Mouse (Mus musculus): ENCODE measurements at regions not wholly inside any gene's neighbourhood (a gene's known extent, or its start where the extent isn't known, plus 50 kb on each side); places are given as distances from the start of the nearest gene placed in this dataset.
A peak's percentile ranks its signal among the peaks of the same experiment; 100 is the strongest.

DNA sequence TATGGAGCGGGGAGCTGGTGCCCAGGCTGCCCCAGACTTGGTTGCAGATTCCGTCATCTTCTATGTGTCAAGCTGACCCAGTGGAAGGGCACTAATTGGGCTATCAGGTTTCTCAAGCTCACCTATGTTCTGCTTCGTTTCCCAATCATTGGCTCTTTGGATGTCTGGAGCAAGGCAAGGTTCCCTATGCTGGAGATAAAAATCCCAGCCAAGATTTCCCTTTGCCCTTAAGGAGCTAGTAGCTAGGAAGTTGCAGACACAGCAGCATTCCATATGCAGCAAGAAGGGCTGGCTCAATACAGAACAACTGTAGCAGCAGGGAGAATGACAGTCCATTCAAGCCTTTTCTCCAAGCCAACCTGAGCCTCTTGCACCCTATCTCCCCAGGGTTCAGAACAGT is 159.2 kb upstream of the Zfp706 start:
- no peak overlapping the region for H3K4me2 ChIP-seq (ENCODE audit: low read length)
- no peak for ATAC-seq (replicated peaks; ENCODE audit: low FRiP score, low TSS enrichment, low read depth)
- DNase-seq (ENCODE audit: low spot score) = no peak
- 77% methylated on average over 3 of the region's 3 CpGs for WGBS
- no peaks in the 10 kb centered on the region for H3K9me3 ChIP-seq (ENCODE audit: control insufficient read depth, low read length)
- no peaks in the 10 kb centered on the region for H3K4me1 ChIP-seq (replicated peaks; ENCODE audit: control insufficient read depth, insufficient read depth, low read length)
- no peaks in the 10 kb centered on the region for H3K27me3 ChIP-seq (replicated peaks; ENCODE audit: control insufficient read depth, insufficient read depth, low read length)
- H3K4me3 ChIP-seq (ENCODE audit: low read depth, low read length) = no peak overlapping the region
- H3K36me3 ChIP-seq (ENCODE audit: control insufficient read depth, insufficient read depth, low read length) = no peaks in the 10 kb centered on the region
- no peak overlapping the region for H3K9ac ChIP-seq (ENCODE audit: low read length)
- H3K27ac ChIP-seq (ENCODE audit: low read depth) = no peak overlapping the region

DNA sequence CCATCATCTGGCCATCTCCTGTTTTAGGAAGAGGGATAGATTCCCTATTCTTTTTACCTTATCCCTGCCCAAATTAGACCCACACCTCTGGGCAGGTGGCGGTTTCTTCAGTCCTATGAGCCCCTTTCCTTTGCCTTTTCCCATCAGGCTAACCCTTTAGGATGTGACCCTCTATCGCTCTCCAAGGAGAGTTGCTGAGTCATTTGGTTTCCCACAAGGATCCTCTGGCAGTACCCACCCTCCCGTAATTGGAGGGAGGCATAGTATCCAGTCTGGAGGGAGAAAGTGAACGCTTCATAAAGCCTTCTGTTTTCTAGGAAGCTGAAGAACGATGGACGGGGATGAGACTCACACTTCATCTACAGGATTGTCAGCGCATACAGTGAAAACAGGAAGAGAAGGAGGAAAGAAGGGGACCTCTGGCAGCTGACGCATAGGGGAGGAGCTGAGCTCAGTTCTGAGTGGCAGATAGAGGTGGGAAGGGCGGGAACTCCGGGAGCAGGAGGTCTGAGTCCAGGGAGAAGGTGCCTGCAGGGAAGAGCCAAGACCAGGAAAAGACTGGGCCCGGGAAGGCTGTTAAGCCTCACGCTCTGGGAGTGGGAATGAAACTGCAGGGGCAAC is 158.4 kb upstream of the Zfp706 start:
- ATAC-seq (replicated peaks; ENCODE audit: low FRiP score, low TSS enrichment, low read depth) = peak; percentile 64; the same call in 1 of the 2 replicates
- DNase-seq (ENCODE audit: low spot score) = peak; percentile 60
- H3K36me3 ChIP-seq (ENCODE audit: control insufficient read depth, insufficient read depth, low read length) = no peaks in the 10 kb centered on the region
- H3K9me3 ChIP-seq (ENCODE audit: control insufficient read depth, low read length) = no peaks in the 10 kb centered on the region
- no peak overlapping the region for H3K4me3 ChIP-seq (ENCODE audit: low read depth, low read length)
- H3K27ac ChIP-seq (ENCODE audit: low read depth) = no peak overlapping the region
- peak overlapping the region; percentile 7 for H3K4me2 ChIP-seq (ENCODE audit: low read length)
- whole genome bisulfite sequencing = 14% methylated on average over 12 of the region's 12 CpGs
- H3K4me1 ChIP-seq (replicated peaks; ENCODE audit: control insufficient read depth, insufficient read depth, low read length) = no peaks in the 10 kb centered on the region
- H3K9ac ChIP-seq (ENCODE audit: low read length) = no peak overlapping the region
- H3K27me3 ChIP-seq (replicated peaks; ENCODE audit: control insufficient read depth, insufficient read depth, low read length) = no peaks in the 10 kb centered on the region

- no peaks in the 10 kb centered on the region for H3K27me3 ChIP-seq (replicated peaks; ENCODE audit: control insufficient read depth, insufficient read depth, low read length)
- DNase-seq (ENCODE audit: low spot score) (no peak), ATAC-seq (replicated peaks; ENCODE audit: low FRiP score, low TSS enrichment, low read depth) (no peak)
- no peaks in the 10 kb centered on the region for H3K9me3 ChIP-seq (ENCODE audit: control insufficient read depth, low read length)
- H3K4me2 ChIP-seq (ENCODE audit: low read length) = no peak overlapping the region
- no peak overlapping the region for H3K27ac ChIP-seq (ENCODE audit: low read depth)
- H3K4me3 ChIP-seq (ENCODE audit: low read depth, low read length) = no peak overlapping the region
- no peak overlapping the region for H3K9ac ChIP-seq (ENCODE audit: low read length)
- no peaks in the 10 kb centered on the region for H3K4me1 ChIP-seq (replicated peaks; ENCODE audit: control insufficient read depth, insufficient read depth, low read length)
- 61% methylated on average over 2 of the region's 2 CpGs for WGBS
- no peaks in the 10 kb centered on the region for H3K36me3 ChIP-seq (ENCODE audit: control insufficient read depth, insufficient read depth, low read length)
Measured at GRCm38 (mm10) chr15:37165216-37165615, 157.6 kb upstream of the Zfp706 start.

DNA sequence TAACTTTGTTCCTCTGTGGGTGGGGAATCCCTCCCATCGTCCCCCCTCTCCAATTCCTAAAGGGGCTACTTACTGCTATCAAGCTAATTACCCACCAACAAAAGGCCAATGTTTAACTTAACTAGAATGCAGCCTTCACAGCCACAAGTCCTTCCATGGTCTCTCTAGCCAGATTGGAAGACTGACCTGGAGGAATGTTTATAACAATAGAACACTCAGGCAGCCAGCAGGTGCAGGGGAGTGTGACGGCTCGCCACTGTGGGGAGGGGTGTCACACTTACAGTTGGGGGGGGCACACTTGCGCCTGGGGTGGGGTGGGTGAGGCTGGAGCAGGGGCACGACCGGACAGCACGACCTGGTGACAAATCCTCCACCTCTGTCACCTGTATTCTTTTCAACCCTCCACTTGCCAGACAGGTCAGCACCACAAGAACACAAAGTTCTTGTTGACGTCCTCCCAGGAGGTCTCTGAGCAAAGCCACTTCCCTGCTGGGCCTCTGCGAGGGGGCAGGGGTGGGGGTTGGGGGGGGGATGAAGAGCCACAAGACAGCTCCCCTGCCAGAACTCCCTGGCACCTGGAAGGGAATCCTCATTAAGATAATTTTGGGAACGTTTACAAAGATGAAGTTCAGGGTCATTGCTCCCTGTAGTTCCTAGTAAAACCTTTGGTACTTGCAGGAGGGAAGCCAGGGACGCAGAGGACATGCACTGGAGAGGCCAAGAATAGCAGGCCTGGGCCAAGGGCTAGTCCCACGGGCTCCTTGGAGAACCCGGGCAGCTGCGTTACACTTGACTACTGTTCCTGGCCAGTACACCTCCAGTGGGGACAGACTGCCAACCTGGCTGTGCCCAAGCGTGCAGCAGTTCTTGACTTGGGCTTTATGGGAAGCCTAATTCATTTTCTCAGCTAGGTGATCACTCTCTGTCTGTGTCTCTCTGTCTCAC is 156.9 kb upstream of the Zfp706 start:
- no peaks in the 10 kb centered on the region for H3K27me3 ChIP-seq (replicated peaks; ENCODE audit: control insufficient read depth, insufficient read depth, low read length)
- no peak for ATAC-seq (replicated peaks; ENCODE audit: low FRiP score, low TSS enrichment, low read depth)
- no peak overlapping the region for H3K4me3 ChIP-seq (ENCODE audit: low read depth, low read length)
- no peak overlapping the region for H3K27ac ChIP-seq (ENCODE audit: low read depth)
- no peaks in the 10 kb centered on the region for H3K9me3 ChIP-seq (ENCODE audit: control insufficient read depth, low read length)
- WGBS = 39% methylated on average over 15 of the region's 15 CpGs
- H3K36me3 ChIP-seq (ENCODE audit: control insufficient read depth, insufficient read depth, low read length) = no peaks in the 10 kb centered on the region
- H3K4me1 ChIP-seq (replicated peaks; ENCODE audit: control insufficient read depth, insufficient read depth, low read length) = no peaks in the 10 kb centered on the region
- no peak overlapping the region for H3K9ac ChIP-seq (ENCODE audit: low read length)
- no peak for DNase-seq (ENCODE audit: low spot score)
- no peak overlapping the region for H3K4me2 ChIP-seq (ENCODE audit: low read length)

GRCm38 (mm10) chr15:37159956-37160355 is 152.4 kb upstream of the Zfp706 start:
- Histone ChIP-seq H3K27me3 (replicated peaks; ENCODE audit: control insufficient read depth, insufficient read depth, low read length) (no peaks in the 10 kb centered on the region), H3K4me2 (ENCODE audit: low read length) (no peak overlapping the region), H3K27ac (ENCODE audit: low read depth) (no peak overlapping the region), H3K4me1 (replicated peaks; ENCODE audit: control insufficient read depth, insufficient read depth, low read length) (no peaks in the 10 kb centered on the region), H3K4me3 (ENCODE audit: low read depth, low read length) (no peak overlapping the region), H3K9ac (ENCODE audit: low read length) (no peak overlapping the region), H3K9me3 (ENCODE audit: control insufficient read depth, low read length) (no peaks in the 10 kb centered on the region), H3K36me3 (ENCODE audit: control insufficient read depth, insufficient read depth, low read length) (no peaks in the 10 kb centered on the region)
- DNase-seq (ENCODE audit: low spot score) (no peak), ATAC-seq (replicated peaks; ENCODE audit: low FRiP score, low TSS enrichment, low read depth) (no peak)
- WGBS = 71% methylated on average over 4 of the region's 4 CpGs

GRCm38 (mm10) chr15:37159349-37159748 is 151.8 kb upstream of the Zfp706 start:
- H3K9ac ChIP-seq (ENCODE audit: low read length) = no peak overlapping the region
- WGBS = 12% methylated on average over 4 of the region's 4 CpGs
- H3K4me1 ChIP-seq (replicated peaks; ENCODE audit: control insufficient read depth, insufficient read depth, low read length) = no peaks in the 10 kb centered on the region
- no peaks in the 10 kb centered on the region for H3K36me3 ChIP-seq (ENCODE audit: control insufficient read depth, insufficient read depth, low read length)
- H3K9me3 ChIP-seq (ENCODE audit: control insufficient read depth, low read length) = no peaks in the 10 kb centered on the region
- H3K27me3 ChIP-seq (replicated peaks; ENCODE audit: control insufficient read depth, insufficient read depth, low read length) = no peaks in the 10 kb centered on the region
- ATAC-seq (replicated peaks; ENCODE audit: low FRiP score, low TSS enrichment, low read depth) (peak; percentile 64; the same call in 1 of the 2 replicates), DNase-seq (ENCODE audit: low spot score) (peak; percentile 59)
- H3K4me2 ChIP-seq (ENCODE audit: low read length) = no peak overlapping the region
- no peak overlapping the region for H3K27ac ChIP-seq (ENCODE audit: low read depth)
- H3K4me3 ChIP-seq (ENCODE audit: low read depth, low read length) = no peak overlapping the region

GRCm38 (mm10) chr15:37157386-37157785 is 149.8 kb upstream of the Zfp706 start:
- WGBS = 49% methylated on average over 4 of the region's 4 CpGs
- H3K9me3 ChIP-seq (ENCODE audit: control insufficient read depth, low read length) = no peaks in the 10 kb centered on the region
- ATAC-seq (replicated peaks; ENCODE audit: low FRiP score, low TSS enrichment, low read depth) (no peak), DNase-seq (ENCODE audit: low spot score) (no peak)
- H3K4me3 ChIP-seq (ENCODE audit: low read depth, low read length) = no peak overlapping the region
- no peak overlapping the region for H3K9ac ChIP-seq (ENCODE audit: low read length)
- H3K36me3 ChIP-seq (ENCODE audit: control insufficient read depth, insufficient read depth, low read length) = no peaks in the 10 kb centered on the region
- no peak overlapping the region for H3K27ac ChIP-seq (ENCODE audit: low read depth)
- H3K4me2 ChIP-seq (ENCODE audit: low read length) = no peak overlapping the region
- H3K4me1 ChIP-seq (replicated peaks; ENCODE audit: control insufficient read depth, insufficient read depth, low read length) = no peaks in the 10 kb centered on the region
- H3K27me3 ChIP-seq (replicated peaks; ENCODE audit: control insufficient read depth, insufficient read depth, low read length) = no peaks in the 10 kb centered on the region

DNA sequence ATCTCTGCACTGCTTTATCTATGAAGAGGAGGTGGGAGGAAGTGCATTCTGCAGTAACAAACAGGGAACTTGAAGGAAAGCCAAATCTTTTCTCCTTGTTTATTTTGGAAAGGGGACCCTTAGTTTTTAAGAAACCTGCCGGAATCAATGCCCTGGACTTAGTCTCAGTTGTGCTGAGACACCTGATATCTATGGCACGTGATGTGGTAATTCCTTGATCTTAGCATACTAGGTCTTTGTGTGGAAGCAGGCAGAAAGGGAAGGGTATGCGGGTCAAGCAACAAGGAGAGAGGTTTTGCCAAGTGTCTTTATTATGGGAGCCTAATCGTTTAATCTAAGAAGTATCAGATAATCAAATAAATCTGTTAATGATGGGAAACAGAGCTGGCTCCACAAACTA is 147.4 kb upstream of the Zfp706 start:
- no peak for DNase-seq (ENCODE audit: low spot score)
- no peak overlapping the region for H3K4me2 ChIP-seq (ENCODE audit: low read length)
- WGBS = 87% methylated on average over 4 of the region's 4 CpGs

More for the DNA sequence above, 147.4 kb upstream of the Zfp706 start:
- no peaks in the 10 kb centered on the region for H3K36me3 ChIP-seq (ENCODE audit: control insufficient read depth, insufficient read depth, low read length)
- H3K9me3 ChIP-seq (ENCODE audit: control insufficient read depth, low read length) = no peaks in the 10 kb centered on the region
- no peak overlapping the region for H3K9ac ChIP-seq (ENCODE audit: low read length)
- H3K27me3 ChIP-seq (replicated peaks; ENCODE audit: control insufficient read depth, insufficient read depth, low read length) = no peaks in the 10 kb centered on the region
- H3K27ac ChIP-seq (ENCODE audit: low read depth) = no peak overlapping the region
- H3K4me1 ChIP-seq (replicated peaks; ENCODE audit: control insufficient read depth, insufficient read depth, low read length) = no peaks in the 10 kb centered on the region
- no peak overlapping the region for H3K4me3 ChIP-seq (ENCODE audit: low read depth, low read length)
- ATAC-seq (replicated peaks; ENCODE audit: low FRiP score, low TSS enrichment, low read depth) = no peak
